Mouse (Mus musculus): ENCODE data around the gene Dis3l2. TPM values are rescaled to one million over a fixed set of nuclear protein-coding genes. Genes with fewer than 3 reads are reported as not detected.

Dis3l2 gene
- polyA plus RNA-seq, 1 experiment from 2014 or later = 34.3 TPM

DNA sequence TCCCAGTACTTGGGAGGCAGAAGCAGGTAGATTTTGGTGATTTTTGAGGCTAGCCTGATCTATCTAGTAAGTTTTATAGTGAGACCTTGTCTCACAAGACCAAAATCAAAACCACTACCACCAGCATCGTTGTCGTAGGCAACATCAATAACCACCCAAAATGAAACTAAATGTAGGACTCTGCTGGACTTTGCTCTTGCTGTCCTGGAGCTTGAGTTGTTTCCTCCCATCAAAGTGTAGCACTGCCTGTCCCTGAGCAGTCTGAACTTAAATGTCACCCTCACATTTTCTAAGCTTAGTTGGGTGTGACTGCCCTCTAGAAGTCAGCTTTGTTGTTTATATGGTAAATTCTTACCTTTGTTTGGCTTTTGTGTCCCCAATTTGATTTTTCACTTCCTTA, 43.4 kb downstream of the Dis3l2 start:
- H3K36me3 ChIP-seq (replicated peaks) = peaks cover 48% of the 10 kb centered on the region
- H3K27me3 ChIP-seq (replicated peaks; ENCODE audit: low read depth, poor library complexity, severe bottlenecking) = no peaks in the 10 kb centered on the region
- WGBS = 92% methylated on average over 2 of the region's 2 CpGs
- DNase-seq (ENCODE audit: low spot score) = no peak
- no peak overlapping the region for H3K4me3 ChIP-seq
- H3K4me1 ChIP-seq = no peaks in the 10 kb centered on the region
- no peaks in the 10 kb centered on the region for H3K9me3 ChIP-seq
- no peak overlapping the region for H3K27ac ChIP-seq (replicated peaks)

DNA sequence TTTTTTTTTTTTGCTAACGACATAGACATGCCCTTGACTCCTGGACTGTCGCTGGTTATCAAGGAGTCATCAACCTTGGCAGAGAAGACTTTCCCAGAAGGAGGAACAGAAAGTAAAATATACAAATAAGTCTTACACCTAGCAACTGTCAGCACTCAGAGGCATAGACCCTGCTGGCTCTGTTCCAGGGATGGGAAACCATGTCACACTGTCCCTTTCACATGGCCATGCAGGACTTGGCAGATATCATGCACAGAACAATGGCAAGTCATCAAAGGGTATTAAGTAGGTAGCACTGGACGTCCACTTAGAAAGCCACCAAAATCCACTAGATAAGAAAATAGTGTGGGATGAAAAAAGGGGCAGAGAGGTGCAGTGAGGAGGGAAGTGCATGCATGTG, 46.5 kb downstream of the Dis3l2 start:
- WGBS = 85% methylated on average over 3 of the region's 3 CpGs
- peaks cover 38% of the 10 kb centered on the region for H3K36me3 ChIP-seq (replicated peaks)

GRCm38 (mm10) chr1:86753416-86753815, 49.8 kb downstream of the Dis3l2 start:
- 85% methylated on average over 8 of the region's 8 CpGs for WGBS

More for the DNA sequence above, 46.5 kb downstream of the Dis3l2 start:
- no peak for DNase-seq (ENCODE audit: low spot score)
- Histone ChIP-seq H3K9me3 (no peaks in the 10 kb centered on the region), H3K4me1 (no peaks in the 10 kb centered on the region), H3K27ac (replicated peaks) (no peak overlapping the region), H3K4me3 (no peak overlapping the region), H3K27me3 (replicated peaks; ENCODE audit: low read depth, poor library complexity, severe bottlenecking) (no peaks in the 10 kb centered on the region)

DNA sequence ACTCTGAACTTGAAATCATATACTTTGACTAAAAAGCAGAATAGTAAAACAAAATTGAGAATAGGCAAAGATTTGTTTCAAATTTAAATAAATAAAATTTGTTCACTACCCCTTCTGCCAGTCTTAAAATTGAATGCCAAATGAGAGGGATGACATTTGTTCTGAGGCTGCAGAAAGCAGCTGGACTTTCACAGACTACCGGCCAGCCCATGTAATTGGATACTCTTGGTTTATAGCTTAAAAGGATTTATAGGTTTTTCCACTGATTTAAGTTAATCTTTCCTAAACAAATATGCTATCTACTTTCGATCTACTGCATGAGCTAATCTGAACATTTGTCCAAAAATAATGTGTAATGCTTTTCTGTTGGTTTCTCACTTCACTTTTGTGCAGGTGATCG, 50.7 kb downstream of the Dis3l2 start:
- Histone ChIP-seq H3K36me3 (replicated peaks) (peaks cover 6% of the 10 kb centered on the region; the same call in 1 of the 2 replicates), H3K4me1 (no peaks in the 10 kb centered on the region), H3K27me3 (replicated peaks; ENCODE audit: low read depth, poor library complexity, severe bottlenecking) (no peaks in the 10 kb centered on the region), H3K9me3 (no peaks in the 10 kb centered on the region), H3K4me3 (no peak overlapping the region), H3K27ac (replicated peaks) (no peak overlapping the region)
- no peak for DNase-seq (ENCODE audit: low spot score)
- 79% methylated on average over 3 of the region's 3 CpGs for WGBS

More at GRCm38 (mm10) chr1:86753416-86753815, 49.8 kb downstream of the Dis3l2 start:
- Histone ChIP-seq H3K4me3 (no peak overlapping the region), H3K27me3 (replicated peaks; ENCODE audit: low read depth, poor library complexity, severe bottlenecking) (no peaks in the 10 kb centered on the region), H3K36me3 (replicated peaks) (peaks cover 10% of the 10 kb centered on the region), H3K4me1 (no peaks in the 10 kb centered on the region), H3K9me3 (no peaks in the 10 kb centered on the region), H3K27ac (replicated peaks) (no peak overlapping the region)
- no peak for DNase-seq (ENCODE audit: low spot score)

DNA sequence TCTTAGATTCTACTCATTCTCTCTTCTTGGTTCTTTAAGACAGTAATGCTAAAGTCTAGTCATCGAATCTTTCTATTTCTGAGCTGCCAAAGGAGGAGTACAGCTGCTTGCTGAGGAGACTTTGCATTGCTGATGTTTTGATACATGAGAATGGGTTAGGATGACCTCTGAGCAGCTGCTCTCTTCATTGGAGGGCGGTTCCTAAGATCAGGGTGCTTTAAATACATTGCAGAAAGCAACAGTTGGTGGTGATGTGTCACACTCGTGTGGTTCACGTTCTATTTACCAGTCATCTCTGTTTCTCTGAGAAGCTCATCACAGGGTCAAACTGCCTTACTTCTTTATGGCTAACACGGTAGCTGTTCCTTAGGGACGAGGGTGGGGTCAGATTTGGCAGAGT, 54.5 kb downstream of the Dis3l2 start:
- Histone ChIP-seq H3K36me3 (replicated peaks) (peaks cover 21% of the 10 kb centered on the region), H3K9me3 (no peaks in the 10 kb centered on the region), H3K27ac (replicated peaks) (no peak overlapping the region), H3K27me3 (replicated peaks; ENCODE audit: low read depth, poor library complexity, severe bottlenecking) (no peaks in the 10 kb centered on the region), H3K4me1 (no peaks in the 10 kb centered on the region), H3K4me3 (no peak overlapping the region)
- DNase-seq (ENCODE audit: low spot score) = no peak
- WGBS = 87% methylated on average over 6 of the region's 6 CpGs

DNA sequence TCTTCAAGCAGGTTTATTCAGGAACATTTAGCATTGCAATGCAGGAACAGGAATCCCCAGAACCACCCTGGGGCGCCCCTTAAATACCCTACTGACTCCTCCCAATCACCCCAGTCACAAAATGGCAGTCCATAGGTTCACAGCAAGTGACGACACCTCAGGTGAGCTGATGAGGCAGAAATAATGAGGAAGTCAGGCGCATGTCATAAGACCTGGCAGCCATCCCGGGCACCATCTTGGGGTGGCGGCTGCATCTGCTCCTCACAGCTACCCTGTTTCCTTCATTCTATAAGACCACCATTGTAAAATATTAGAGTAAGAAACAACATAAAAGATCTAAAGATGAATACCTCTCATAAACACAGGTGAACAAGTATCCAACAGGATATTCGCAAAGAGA, 58.6 kb downstream of the Dis3l2 start:
- WGBS = 89% methylated on average over 6 of the region's 6 CpGs
- H3K36me3 ChIP-seq (replicated peaks) = peaks cover 32% of the 10 kb centered on the region
- no peak overlapping the region for H3K27ac ChIP-seq (replicated peaks)
- H3K27me3 ChIP-seq (replicated peaks; ENCODE audit: low read depth, poor library complexity, severe bottlenecking) = no peaks in the 10 kb centered on the region
- DNase-seq (ENCODE audit: low spot score) = no peak
- H3K4me1 ChIP-seq = no peaks in the 10 kb centered on the region
- H3K9me3 ChIP-seq = no peaks in the 10 kb centered on the region
- no peak overlapping the region for H3K4me3 ChIP-seq

- Histone ChIP-seq H3K9me3 (no peaks in the 10 kb centered on the region), H3K27ac (replicated peaks) (no peak overlapping the region), H3K27me3 (replicated peaks; ENCODE audit: low read depth, poor library complexity, severe bottlenecking) (no peaks in the 10 kb centered on the region), H3K36me3 (replicated peaks) (peaks cover 3% of the 10 kb centered on the region; the same call in 1 of the 2 replicates), H3K4me3 (no peak overlapping the region), H3K4me1 (no peaks in the 10 kb centered on the region)
- 85% methylated on average over 2 of the region's 2 CpGs for WGBS
- DNase-seq (ENCODE audit: low spot score) = no peak
Observed at GRCm38 (mm10) chr1:86801241-86801640, 97.6 kb downstream of the Dis3l2 start.

- H3K27ac ChIP-seq (replicated peaks) = no peak overlapping the region
- H3K4me1 ChIP-seq = no peaks in the 10 kb centered on the region
- no peak for DNase-seq (ENCODE audit: low spot score)
- no peaks in the 10 kb centered on the region for H3K9me3 ChIP-seq
- no peaks in the 10 kb centered on the region for H3K36me3 ChIP-seq (replicated peaks)
- 79% methylated on average over 3 of the region's 3 CpGs for WGBS
- H3K27me3 ChIP-seq (replicated peaks; ENCODE audit: low read depth, poor library complexity, severe bottlenecking) = no peaks in the 10 kb centered on the region
- no peak overlapping the region for H3K4me3 ChIP-seq
Observed at GRCm38 (mm10) chr1:86811756-86812155, 108.1 kb downstream of the Dis3l2 start.

- no peak for DNase-seq (ENCODE audit: low spot score)
- WGBS = 53% methylated on average over 1 of the region's 1 CpGs
- H3K27ac ChIP-seq (replicated peaks) = no peak overlapping the region
- no peaks in the 10 kb centered on the region for H3K4me1 ChIP-seq
- H3K27me3 ChIP-seq (replicated peaks; ENCODE audit: low read depth, poor library complexity, severe bottlenecking) = no peaks in the 10 kb centered on the region
- no peaks in the 10 kb centered on the region for H3K9me3 ChIP-seq
- no peak overlapping the region for H3K4me3 ChIP-seq
- H3K36me3 ChIP-seq (replicated peaks) = peaks cover 5% of the 10 kb centered on the region; the same call in 1 of the 2 replicates
Observed at GRCm38 (mm10) chr1:86822266-86822665, 118.7 kb downstream of the Dis3l2 start.

DNA sequence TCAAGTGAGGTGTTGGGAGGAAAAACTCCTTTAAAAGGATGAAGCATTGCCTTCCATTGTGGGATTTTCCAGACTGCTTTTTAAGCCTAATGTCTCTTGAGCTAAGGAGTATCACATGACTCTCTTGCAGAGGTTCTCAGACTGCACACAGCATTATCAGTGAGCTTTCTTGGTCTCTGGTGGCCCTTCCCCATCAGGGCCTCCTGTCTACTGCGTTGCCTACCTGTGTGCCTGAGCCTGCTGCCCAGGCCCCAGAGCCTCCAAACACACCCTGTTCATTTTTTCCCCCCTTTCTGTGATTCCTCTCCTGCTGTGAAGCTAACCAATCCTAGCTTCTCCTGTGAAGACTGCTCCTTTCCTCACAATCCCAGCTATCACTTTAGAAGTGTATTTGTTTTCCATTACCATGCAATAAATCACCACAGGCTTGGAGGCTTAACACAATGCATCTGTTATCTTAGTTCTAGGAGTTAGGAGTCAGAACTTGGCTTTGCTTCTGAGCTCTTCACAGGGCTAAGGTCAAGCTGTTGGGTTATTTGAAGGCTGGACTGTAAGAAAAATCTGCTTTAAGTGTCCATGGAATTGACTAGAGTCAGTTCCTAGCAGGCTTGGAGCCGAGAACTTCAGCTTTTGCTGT, 130.9 kb downstream of the Dis3l2 start:
- H3K9me3 ChIP-seq = no peaks in the 10 kb centered on the region
- no peaks in the 10 kb centered on the region for H3K27me3 ChIP-seq (replicated peaks; ENCODE audit: low read depth, poor library complexity, severe bottlenecking)
- DNase-seq (ENCODE audit: low spot score) = no peak
- H3K27ac ChIP-seq (replicated peaks) = no peak overlapping the region
- H3K4me1 ChIP-seq = no peaks in the 10 kb centered on the region
- WGBS = 79% methylated on average over 2 of the region's 2 CpGs
- H3K4me3 ChIP-seq = no peak overlapping the region
- H3K36me3 ChIP-seq (replicated peaks) = no peaks in the 10 kb centered on the region

DNA sequence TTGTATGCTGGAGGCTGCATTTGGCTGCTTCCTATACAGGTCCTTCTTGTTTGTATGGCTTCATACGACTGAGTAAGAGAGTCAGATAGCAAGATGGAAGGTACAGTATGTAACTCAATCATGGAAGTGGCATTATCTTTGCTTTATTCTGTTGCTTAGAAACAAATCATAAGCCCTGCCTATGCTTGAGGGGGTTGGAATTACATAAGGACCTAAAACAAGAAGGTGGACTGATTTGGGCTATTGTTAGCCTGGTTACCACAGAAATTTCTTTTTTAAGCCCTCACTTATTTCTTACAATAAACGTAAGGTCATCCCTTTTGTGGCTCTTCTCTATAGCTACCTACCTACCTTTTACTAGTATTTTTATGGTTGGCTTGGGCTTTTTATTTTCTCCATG, 131.4 kb downstream of the Dis3l2 start:
- Histone ChIP-seq H3K36me3 (replicated peaks) (no peaks in the 10 kb centered on the region), H3K9me3 (no peaks in the 10 kb centered on the region), H3K4me3 (no peak overlapping the region), H3K27ac (replicated peaks) (no peak overlapping the region), H3K4me1 (no peaks in the 10 kb centered on the region), H3K27me3 (replicated peaks; ENCODE audit: low read depth, poor library complexity, severe bottlenecking) (no peaks in the 10 kb centered on the region)
- no peak for DNase-seq (ENCODE audit: low spot score)
- WGBS = 89% methylated on average over 2 of the region's 2 CpGs

DNA sequence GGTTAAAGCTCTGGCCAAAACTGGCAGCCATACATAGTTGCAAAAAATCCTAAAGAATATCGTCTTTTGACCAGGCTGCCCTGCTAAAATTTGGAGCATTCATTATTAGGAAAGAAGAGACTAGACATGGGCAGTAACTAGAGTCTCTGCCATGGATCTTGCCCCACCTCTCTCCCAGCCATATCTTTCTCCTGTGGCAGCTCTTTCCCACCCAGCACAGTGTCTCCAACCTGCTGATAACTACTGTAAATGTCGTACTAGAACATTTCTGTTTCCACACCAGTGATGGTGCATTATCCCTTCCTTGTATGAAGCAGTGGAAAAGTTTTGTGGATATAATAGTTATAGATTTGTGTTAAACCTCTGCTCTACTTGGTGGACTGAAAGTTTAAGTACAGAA, 147.1 kb downstream of the Dis3l2 start:
- Histone ChIP-seq H3K4me1 (no peaks in the 10 kb centered on the region), H3K36me3 (replicated peaks) (peaks cover 4% of the 10 kb centered on the region; the same call in 1 of the 2 replicates), H3K9me3 (no peaks in the 10 kb centered on the region), H3K27ac (replicated peaks) (no peak overlapping the region), H3K27me3 (replicated peaks; ENCODE audit: low read depth, poor library complexity, severe bottlenecking) (no peaks in the 10 kb centered on the region), H3K4me3 (no peak overlapping the region)
- no peak for DNase-seq (ENCODE audit: low spot score)
- WGBS = 87% methylated on average over 2 of the region's 2 CpGs

GRCm38 (mm10) chr1:86858876-86859275, 155.3 kb downstream of the Dis3l2 start:
- no peak for DNase-seq (ENCODE audit: low spot score)
- no peaks in the 10 kb centered on the region for H3K9me3 ChIP-seq
- no peak overlapping the region for H3K4me3 ChIP-seq
- peaks cover 21% of the 10 kb centered on the region for H3K36me3 ChIP-seq (replicated peaks)
- no peaks in the 10 kb centered on the region for H3K4me1 ChIP-seq
- no peak overlapping the region for H3K27ac ChIP-seq (replicated peaks)
- no peaks in the 10 kb centered on the region for H3K27me3 ChIP-seq (replicated peaks; ENCODE audit: low read depth, poor library complexity, severe bottlenecking)
- whole genome bisulfite sequencing = 55% methylated on average over 1 of the region's 1 CpGs

Measured in embryonic facial prominence, embryonic 10.5 days (tissue).